Mouse (Mus musculus) mature B cell (primary cell): Measurements from ENCODE around the gene Hrh2.

Experiments
- in situ Hi-C: fragments of 300-500 bp; cut with MboI; formaldehyde crosslinking; loops from 2 replicates; pipeline ENCODE4 v1.14.3; 2019

Gene Hrh2

GRCm38 (mm10) chr13:54263641-54264040, 71.7 kb downstream of the Hrh2 start:
- in situ Hi-C loops: no loop called here

GRCm38 (mm10) chr13:54266472-54266871, 74.5 kb downstream of the Hrh2 start:
- in situ Hi-C loops: no loop called here

- in situ Hi-C loops: no loop called here
Measured at GRCm38 (mm10) chr13:54269087-54269486, 77.2 kb downstream of the Hrh2 start.

- in situ Hi-C loops: no loop called here
Measured at GRCm38 (mm10) chr13:54269628-54270027, 77.7 kb downstream of the Hrh2 start.

- in situ Hi-C loops: no loop called here
Measured at GRCm38 (mm10) chr13:54272076-54272475, 80.1 kb downstream of the Hrh2 start.

- in situ Hi-C loops: no loop called here
Measured at GRCm38 (mm10) chr13:54277406-54277805, 85.5 kb downstream of the Hrh2 start.

GRCm38 (mm10) chr13:54280366-54280765, 88.4 kb downstream of the Hrh2 start:
- in situ Hi-C loops: no loop called here

GRCm38 (mm10) chr13:54281149-54281548, 89.2 kb downstream of the Hrh2 start:
- in situ Hi-C loops: no loop called here

- in situ Hi-C loops: no loop called here
Measured at GRCm38 (mm10) chr13:54281623-54282022, 89.7 kb downstream of the Hrh2 start.

GRCm38 (mm10) chr13:54282149-54282860, 90.4 kb downstream of the Hrh2 start:
- in situ Hi-C loops: no loop called here

GRCm38 (mm10) chr13:54282861-54283206, 90.9 kb downstream of the Hrh2 start:
- in situ Hi-C loops: no loop called here
